8 mouse cellular contexts compared by ENCODE assay signal in genomic region chr1:191420930-191421404, GRCm38 (mm10). TPM values are rescaled to one million over a fixed set of nuclear protein-coding genes. Genes with fewer than 3 reads are reported as not detected.
DNase-seq lines count a peak whose midpoint lies in the region; ATAC-seq lines count a peak whose summit lies in the region.

No protein-coding gene starts in this region.

- no peak overlapping the region for H3K4me3 ChIP-seq in kidney, embryonic 14.5 days (ENCODE audit: low read length)
- peak overlapping the region; percentile 56 for H3K4me3 ChIP-seq in megakaryocyte, embryonic 14.5 days (replicated peaks)

- H3K27me3 ChIP-seq in kidney, embryonic 14.5 days (ENCODE audit: control insufficient read depth, insufficient read depth, low read length): no peaks in the 10 kb centered on the region
- H3K27me3 ChIP-seq in megakaryocyte, embryonic 14.5 days (replicated peaks): peaks cover 1% of the 10 kb centered on the region

- 46% methylated on average over 6 of the region's 6 CpGs for WGBS in kidney, embryonic 14.5 days

- H3K9ac ChIP-seq in kidney, embryonic 14.5 days (ENCODE audit: low read depth, low read length): no peak overlapping the region

- no peak overlapping the region for H3K27ac ChIP-seq in kidney, embryonic 14.5 days (ENCODE audit: low read depth, low read length)

- peaks cover 9% of the 10 kb centered on the region; the same call in 1 of the 2 replicates for H3K4me1 ChIP-seq in kidney, embryonic 14.5 days (ENCODE audit: control insufficient read depth, insufficient read depth, low read length)
- peaks cover 93% of the 10 kb centered on the region for H3K4me1 ChIP-seq in megakaryocyte, embryonic 14.5 days

- H3K36me3 ChIP-seq in kidney, embryonic 14.5 days (ENCODE audit: control insufficient read depth, insufficient read depth, low read length): no peaks in the 10 kb centered on the region
- no peaks in the 10 kb centered on the region for H3K36me3 ChIP-seq in megakaryocyte, embryonic 14.5 days (replicated peaks; ENCODE audit: low read length)

- peak; percentile 76 for DNase-seq in kidney, adult 11 months
- DNase-seq in heart, adult 11 months: peak; percentile 98
- peak; percentile 69 for DNase-seq in kidney, postnatal 10 days
- DNase-seq in Muller cell, postnatal 12 days (ENCODE audit: inconsistent ontology term): no peak
- DNase-seq in frontal cortex, postnatal 10 days (ENCODE audit: low spot score in 2 of 2): no peak
- no peak for DNase-seq in layer of hippocampus, adult 8-10 months (ENCODE audit: low spot score in 2 of 2)

- no peak overlapping the region for H3K4me2 ChIP-seq in kidney, embryonic 14.5 days (replicated peaks; ENCODE audit: low read depth, low read length)

- no peak for ATAC-seq in kidney, embryonic 14.5 days (ENCODE audit: low FRiP score, low TSS enrichment)

- H3K9me3 ChIP-seq in kidney, embryonic 14.5 days (ENCODE audit: control insufficient read depth, low read length): no peaks in the 10 kb centered on the region
- H3K9me3 ChIP-seq in megakaryocyte, embryonic 14.5 days: no peaks in the 10 kb centered on the region

RNA-seq across cellular contexts. Expression of gene Ppp2r5a, which starts 17.9 kb away (rescaled TPM):
- 24.6 and 25.0 TPM in 2 replicates for polyA plus RNA-seq in kidney, embryonic 14.5 days (2014; fragmentation: Nextera tagmentation; extraction: Ambion mirVana)
- 55.5 and 57.6 TPM in 2 replicates for polyA plus RNA-seq in megakaryocyte, embryonic 14.5 days (2012; ENCODE audit: insufficient read depth, low replicate concordance)
- total RNA-seq in layer of hippocampus, adult 8-10 months (2022): 10 to 100 TPM; 65.1 to 76.6 (median 70.6) TPM

Comparison
In these comparisons a context has a peak if more than half of its experiments do, and no peak if none do; other contexts are left out.
1. DNase-seq: peak in kidney, adult 11 months (single experiment), heart, adult 11 months (single experiment) and kidney, postnatal 10 days (single experiment); none in Muller cell, postnatal 12 days (single experiment), frontal cortex, postnatal 10 days (0 of 2) and layer of hippocampus, adult 8-10 months (0 of 2).